Mouse (Mus musculus) ES-E14 (cell line): ENCODE results near the gene Wnt10b.

Experiments used
- CHD2 ChIP-seq: IDR thresholded peaks from 2 replicates; pipeline ENCODE4 v1.6.1; 2014; ENCODE audit warnings: mild to moderate bottlenecking, low read depth, low read length, inconsistent platforms
- MAFK ChIP-seq: IDR thresholded peaks from 2 replicates; pipeline ENCODE4 v1.6.1; 2014; ENCODE audit warnings: mild to moderate bottlenecking, low read depth, low read length, inconsistent platforms; ENCODE audit not compliant: insufficient read depth

DNA sequence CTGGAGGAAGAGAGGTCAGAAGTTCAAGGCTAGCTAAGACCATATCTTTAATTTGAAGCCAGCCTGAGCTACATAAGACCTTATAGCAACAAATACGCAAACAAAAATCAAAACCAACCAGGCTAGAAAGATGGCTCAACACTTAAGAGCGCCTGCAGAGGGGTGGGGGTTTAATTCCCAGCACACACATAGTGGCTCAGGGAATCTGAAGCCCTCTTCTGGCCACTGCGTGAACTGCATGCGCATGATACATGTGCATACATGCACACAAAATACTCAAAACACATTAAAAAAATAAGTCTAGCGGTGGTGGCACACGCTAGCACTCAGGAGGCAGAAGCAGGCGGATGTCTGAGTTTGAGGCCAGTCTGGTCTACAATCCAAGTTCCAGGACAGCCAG lies 7.8 kb upstream of the Wnt10b start:
- TF ChIP-seq CHD2 (no peak), MAFK (no peak)
